Mouse (Mus musculus) lung, postnatal 0 days (tissue): ENCODE data around the gene Pes1.

ENCODE experiments used
- CTCF ChIP-seq: IDR thresholded peaks from 2 replicates; pipeline ENCODE4 v1.5.1; 2016; ENCODE audit warnings: antibody characterized with exemption, mild to moderate bottlenecking
- EP300 ChIP-seq: IDR thresholded peaks from 2 replicates; pipeline ENCODE4 v1.6.1; 2016; ENCODE audit warnings: antibody characterized with exemption, mild to moderate bottlenecking, control low read depth

DNA sequence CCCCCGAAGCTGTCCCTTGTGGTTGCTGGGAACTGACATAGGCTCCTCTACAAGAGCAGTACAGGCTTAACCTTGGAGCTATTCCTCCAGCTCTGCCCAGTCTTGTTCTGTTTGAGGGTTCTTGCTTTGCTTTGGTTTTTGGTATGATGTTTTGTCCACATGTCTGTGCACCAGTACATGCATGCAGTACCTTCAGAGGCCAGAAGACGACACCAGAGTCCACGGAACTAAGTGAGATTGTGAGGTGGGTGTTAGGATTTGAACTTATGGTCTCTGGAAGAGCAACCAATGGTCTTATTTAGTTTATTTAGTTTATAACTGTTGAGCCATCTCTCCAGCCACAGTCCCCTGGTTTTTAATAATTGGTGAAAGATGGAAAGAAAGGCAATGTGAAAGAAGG lies 42.7 kb downstream of the Pes1 start:
- peak; percentile 70 for TF ChIP-seq CTCF
- no peak for TF ChIP-seq EP300
